Comparison of ENCODE assay signal across 21 mouse cellular contexts in the genomic region with DNA sequence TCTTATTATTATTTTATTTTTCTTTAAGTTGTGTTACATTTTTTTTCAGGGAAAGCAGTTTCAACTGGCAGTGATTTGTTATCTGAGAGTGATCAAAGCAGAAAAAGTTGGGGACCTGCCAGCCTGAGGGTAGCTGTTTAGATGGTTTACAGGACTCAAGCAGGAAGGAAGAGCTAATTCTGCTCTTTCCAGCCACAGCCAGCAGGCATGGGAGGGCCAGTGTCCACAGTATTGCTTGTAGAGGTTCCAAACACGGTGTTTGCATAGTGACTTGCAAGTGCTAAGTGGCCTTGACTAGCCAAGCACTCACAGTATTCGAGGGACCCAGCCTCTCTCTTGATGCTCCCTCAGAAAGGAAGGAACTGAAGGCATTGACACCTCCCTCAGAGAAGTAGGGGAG. TPM values are rescaled to one million over a fixed set of nuclear protein-coding genes. Genes with fewer than 3 reads are reported as not detected.
"Had no signal": no experiment of that assay in that cellular context is flagged by ENCODE, and none has a peak within 500 bp of the region (broad histone marks: within the 10 kb centered on the region; RNA-seq: fewer than 3 reads in every experiment).

No protein-coding gene starts in this region.

- H3K9me3 ChIP-seq: limb, embryonic 15.5 days; liver, embryonic 12.5 days; neural tube, embryonic 15.5 days had no signal

- H3K4me3 ChIP-seq: left cerebral cortex, adult 2 months; limb, embryonic 15.5 days; liver, embryonic 12.5 days; myocyte; neural tube, embryonic 15.5 days had no signal

- H3K36me3 ChIP-seq: limb, embryonic 15.5 days; liver, embryonic 12.5 days; neural tube, embryonic 15.5 days had no signal

- H3K27me3 ChIP-seq: limb, embryonic 15.5 days; liver, embryonic 12.5 days; neural tube, embryonic 15.5 days had no signal

- H3K4me1 ChIP-seq: limb, embryonic 15.5 days; liver, embryonic 12.5 days; neural tube, embryonic 15.5 days had no signal

- DNase-seq: kidney, adult 18-20 months; kidney, postnatal 10 days; midbrain, embryonic 14.5 days; right cerebral cortex, adult 18-20 months; right cerebral cortex, postnatal 25 days; thymus, postnatal 14 days had no signal

- H3K9ac ChIP-seq: limb, embryonic 15.5 days; liver, embryonic 12.5 days; neural tube, embryonic 15.5 days had no signal

- ATAC-seq: liver, embryonic 12.5 days had no signal

- H3K27ac ChIP-seq: left cerebral cortex, adult 2 months; limb, embryonic 15.5 days; liver, embryonic 12.5 days; neural tube, embryonic 15.5 days had no signal

- H3K4me2 ChIP-seq: limb, embryonic 15.5 days; liver, embryonic 12.5 days; neural tube, embryonic 15.5 days had no signal

RNA-seq across cellular contexts. Expression of gene Nxpe5, which starts 15.8 kb away (rescaled TPM):
- polyA plus RNA-seq: kidney, embryonic 14.5 days; limb, embryonic 11.5 days; limb, embryonic 15.5 days; liver, embryonic 12.5 days; lung, embryonic 16.5 days; midbrain, embryonic 14.5 days; myocyte; neural tube, embryonic 11.5 days; neural tube, embryonic 15.5 days had no signal

RNA-seq across cellular contexts. Expression of gene Gal3st4, which starts 31.1 kb away (rescaled TPM):
- polyA plus RNA-seq: myocyte had no signal

RNA-seq across cellular contexts. Expression of gene Gm43720, which starts 38.2 kb away (rescaled TPM):
- total RNA-seq: layer of hippocampus, adult 8-10 months; left cerebral cortex, postnatal 14 days; megakaryocyte progenitor cell, adult 5-6 weeks had no signal
- polyA plus RNA-seq: kidney, embryonic 14.5 days; large intestine, adult 2 months; liver, embryonic 12.5 days; liver, embryonic 16.5 days; midbrain, embryonic 14.5 days; neural tube, embryonic 11.5 days; small intestine, adult 2 months had no signal
